Mouse (Mus musculus): ENCODE results near the gene Havcr2. TPM values are rescaled to one million over a fixed set of nuclear protein-coding genes. Genes with fewer than 3 reads are reported as not detected.

Gene Havcr2
- 2.9 TPM for polyA plus RNA-seq (2014; fragmentation: Illumina TruSeq; extraction: RNeasy Lipid Tissue Mini Kit (QIAGEN cat#74804); ENCODE audit: insufficient read depth, low read depth, low replicate concordance)

DNA sequence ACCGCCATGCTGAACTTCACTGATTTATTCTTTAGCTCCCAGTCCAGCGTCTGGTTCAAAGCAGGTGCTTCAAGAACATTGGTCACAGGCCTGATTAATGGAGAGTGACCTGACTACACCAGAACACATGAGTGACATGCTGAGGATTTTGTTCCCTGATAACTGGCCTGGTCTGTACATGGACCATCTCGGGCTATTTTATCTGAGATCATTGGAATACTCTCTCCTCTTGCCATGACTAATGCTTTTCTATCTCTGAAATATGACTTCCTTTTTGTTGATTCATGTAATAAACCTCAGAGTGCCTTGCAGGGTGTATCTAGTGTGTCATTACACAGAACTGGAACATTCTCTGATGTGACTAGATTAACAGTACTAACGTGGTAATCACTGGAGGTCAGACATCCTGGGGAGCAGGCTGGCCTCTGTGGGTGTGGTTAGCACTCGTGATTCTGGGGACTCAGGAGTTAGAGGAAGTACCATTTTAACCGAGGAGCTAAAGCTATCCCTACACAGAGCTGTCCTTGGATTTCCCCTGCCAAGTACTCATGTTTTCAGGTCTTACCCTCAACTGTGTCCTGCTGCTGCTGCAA lies at the start of gene Havcr2:
Gene Havcr2, plus strand, starts transcription at position 483 of the 593 bp plus-strand sequence.

GRCm38 (mm10) chr11:46436760-46437458 lies 17.8 kb upstream of the Havcr2 start, which contains the start of gene Med7:
Gene Med7 (plus strand): TSS chr11:46436925.

DNA sequence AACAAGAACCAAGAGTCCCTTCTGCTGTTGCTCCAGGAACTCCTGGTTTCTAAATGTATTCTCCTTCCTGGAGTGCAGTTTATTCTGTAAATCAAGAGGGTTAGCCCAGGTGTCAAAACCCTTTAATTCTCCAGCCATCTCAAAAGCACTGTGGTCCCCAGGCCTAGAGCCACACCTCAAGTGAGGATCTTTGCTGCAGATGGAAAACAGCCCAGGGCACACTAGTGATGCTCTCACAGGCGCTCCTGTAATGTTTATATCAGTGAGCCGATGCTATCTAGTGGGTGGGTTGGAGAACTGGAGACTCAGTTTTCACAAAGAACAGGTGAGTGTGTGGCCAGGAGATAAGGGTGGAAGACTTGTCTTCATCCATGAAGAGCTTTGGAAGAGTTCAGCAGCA lies 69.2 kb downstream of the Havcr2 start, which contains the start of gene Gm12169:
Gene Gm12169, plus strand, starts transcription at position 301 of the 400 bp plus-strand sequence.

Other genes starting within 250 kb of the Havcr2 start
- not detected for gene Fndc9, start 219.4 kb upstream of the Havcr2 start, polyA plus RNA-seq (2014; fragmentation: Illumina TruSeq; extraction: RNeasy Lipid Tissue Mini Kit (QIAGEN cat#74804); ENCODE audit: insufficient read depth, low read depth, low replicate concordance)
- gene Cyfip2, start 142.1 kb upstream of the Havcr2 start, polyA plus RNA-seq (2014; fragmentation: Illumina TruSeq; extraction: RNeasy Lipid Tissue Mini Kit (QIAGEN cat#74804); ENCODE audit: insufficient read depth, low read depth, low replicate concordance) = 4.7 TPM
- 2.7 TPM for gene Itk, start 65.4 kb upstream of the Havcr2 start, polyA plus RNA-seq (2014; fragmentation: Illumina TruSeq; extraction: RNeasy Lipid Tissue Mini Kit (QIAGEN cat#74804); ENCODE audit: insufficient read depth, low read depth, low replicate concordance)
- 0.17 TPM for gene Fam71b, start 58.4 kb upstream of the Havcr2 start, polyA plus RNA-seq (2014; fragmentation: Illumina TruSeq; extraction: RNeasy Lipid Tissue Mini Kit (QIAGEN cat#74804); ENCODE audit: insufficient read depth, low read depth, low replicate concordance)
- 27.5 TPM for gene Med7, start 18.0 kb upstream of the Havcr2 start, polyA plus RNA-seq (2014; fragmentation: Illumina TruSeq; extraction: RNeasy Lipid Tissue Mini Kit (QIAGEN cat#74804); ENCODE audit: insufficient read depth, low read depth, low replicate concordance)
- not detected for gene Gm12169, start 69.3 kb downstream of the Havcr2 start, polyA plus RNA-seq (2014; fragmentation: Illumina TruSeq; extraction: RNeasy Lipid Tissue Mini Kit (QIAGEN cat#74804); ENCODE audit: insufficient read depth, low read depth, low replicate concordance)
- gene BC053393, start 116.6 kb downstream of the Havcr2 start, polyA plus RNA-seq (2014; fragmentation: Illumina TruSeq; extraction: RNeasy Lipid Tissue Mini Kit (QIAGEN cat#74804); ENCODE audit: insufficient read depth, low read depth, low replicate concordance) = not detected
- not detected for gene Dppa1, start 174.3 kb downstream of the Havcr2 start, polyA plus RNA-seq (2014; fragmentation: Illumina TruSeq; extraction: RNeasy Lipid Tissue Mini Kit (QIAGEN cat#74804); ENCODE audit: insufficient read depth, low read depth, low replicate concordance)